Mouse (Mus musculus): Measurements from ENCODE around the gene Gm21861. TPM values are rescaled to one million over a fixed set of nuclear protein-coding genes. Genes with fewer than 3 reads are reported as not detected.
"Not testable (repeated sequence)": the region's sequence is repeated elsewhere in the genome, so short reads cannot be mapped to it uniquely, and the experiment has no call there.

Gm21861 gene
- polyA plus RNA-seq (2016; fragmentation: Nextera tagmentation; extraction: Ambion mirVana): not detected in 2 replicates

GRCm38 (mm10) chrY:58814497-58814896 lies at the start of gene Gm21861:
Gm21861 (minus strand) TSS chrY:58814597.
- not testable (repeated sequence) for H3K27me3 ChIP-seq (ENCODE audit: low read depth, poor library complexity, severe bottlenecking); H3K9me3 ChIP-seq (replicated peaks); H3K36me3 ChIP-seq; DNase-seq (ENCODE audit: low spot score); H3K4me3 ChIP-seq; H3K27ac ChIP-seq; H3K4me1 ChIP-seq
- no CpG with 5 or more reads among the region's 7 CpGs for WGBS

All from limb, embryonic 10.5 days (tissue).